Mouse (Mus musculus) spleen, adult 18-20 months (tissue): ENCODE data around the gene Fkbp4.

Source experiments
- DNase-seq, 2 experiments: peaks; one replicate each; pipeline ENCODE4 v3.0.0; 2022; ENCODE audit warnings: mixed read lengths in 2 of 2

Fkbp4 gene

GRCm38 (mm10) chr6:128436356-128437005, 2.0 kb downstream of the Fkbp4 start:
- DNase-seq: no peak

GRCm38 (mm10) chr6:128435474-128435873, 3.0 kb downstream of the Fkbp4 start:
- no peak for DNase-seq

GRCm38 (mm10) chr6:128433566-128433965, 4.9 kb downstream of the Fkbp4 start:
- no peak for DNase-seq

- DNase-seq: no peak
These were observed 6.0 kb downstream of the Fkbp4 start for GRCm38 (mm10) chr6:128432356-128432915.

GRCm38 (mm10) chr6:128429826-128430225, 8.7 kb downstream of the Fkbp4 start:
- no peak for DNase-seq

GRCm38 (mm10) chr6:128429300-128429699, 9.2 kb downstream of the Fkbp4 start:
- no peak for DNase-seq

- no peak for DNase-seq
These were observed 10.9 kb downstream of the Fkbp4 start for GRCm38 (mm10) chr6:128427571-128427970.

- DNase-seq: no peak
These were observed 13.4 kb downstream of the Fkbp4 start for GRCm38 (mm10) chr6:128425046-128425445.

- peak; percentile 91 to 92 for DNase-seq
These were observed 14.0 kb downstream of the Fkbp4 start, which contains the start of gene Itfg2 for GRCm38 (mm10) chr6:128424269-128425019. Gene Itfg2 (minus strand): TSS chr6:128424931.

GRCm38 (mm10) chr6:128423496-128424268, 14.8 kb downstream of the Fkbp4 start:
- DNase-seq: no peak

GRCm38 (mm10) chr6:128421480-128421879, 17.0 kb downstream of the Fkbp4 start:
- no peak for DNase-seq

GRCm38 (mm10) chr6:128421036-128421435, 17.4 kb downstream of the Fkbp4 start:
- no peak for DNase-seq

GRCm38 (mm10) chr6:128418076-128418475, 20.4 kb downstream of the Fkbp4 start:
- no peak for DNase-seq

GRCm38 (mm10) chr6:128416169-128416568, 22.3 kb downstream of the Fkbp4 start:
- no peak for DNase-seq

GRCm38 (mm10) chr6:128411115-128411514, 27.4 kb downstream of the Fkbp4 start:
- DNase-seq: peak; percentile 48 to 84

- DNase-seq: no peak
These were observed 28.2 kb downstream of the Fkbp4 start for GRCm38 (mm10) chr6:128410305-128410704.

- no peak for DNase-seq
These were observed 29.8 kb downstream of the Fkbp4 start for GRCm38 (mm10) chr6:128408544-128409125.

GRCm38 (mm10) chr6:128404708-128405107, 33.8 kb downstream of the Fkbp4 start:
- DNase-seq: no peak

GRCm38 (mm10) chr6:128399421-128400185, 38.9 kb downstream of the Fkbp4 start:
- no peak for DNase-seq

GRCm38 (mm10) chr6:128398996-128399395, 39.5 kb downstream of the Fkbp4 start, which contains the start of gene Nrip2:
Gene Nrip2 (plus strand): TSS chr6:128399296.
- DNase-seq: no peak

- no peak for DNase-seq
These were observed 40.8 kb downstream of the Fkbp4 start for GRCm38 (mm10) chr6:128397574-128398261.
